Mouse (Mus musculus) midbrain, postnatal 0 days (tissue): ENCODE measurements around the gene Aldh3b2. TPM values are rescaled to one million over a fixed set of nuclear protein-coding genes. Genes with fewer than 3 reads are reported as not detected.
A peak's percentile ranks its signal among the peaks of the same experiment; 100 is the strongest.
"Not testable (repeated sequence)": the region's sequence is repeated elsewhere in the genome, so short reads cannot be mapped to it uniquely, and the experiment has no call there.

Experiments
- ATAC-seq: fragments of 200-750 bp; cut with Nextera tagmentation; 2 replicates; pipeline ENCODE4 v1.8.0; 2017; ENCODE audit warnings: moderate number of reproducible peaks, mild to moderate bottlenecking, moderate TSS enrichment, moderate library complexity; ENCODE audit not compliant: low FRiP score
- DNase-seq: peaks from one replicate; pipeline ENCODE4 v3.0.0-alpha.2; 2015; ENCODE audit warnings: low spot score
- H3K27ac ChIP-seq: fragments of 300-500 bp; sonication (generic); 2 replicates; pipeline ENCODE4 v1.5.1; 2014; ENCODE audit warnings: low read depth, mild to moderate bottlenecking, low read length, mixed read lengths
- H3K27me3 ChIP-seq: fragments of 300-500 bp; sonication (generic); 2 replicates; pipeline ENCODE4 v1.6.1; 2014; ENCODE audit warnings: low read length, control low read depth, mixed read lengths; ENCODE audit not compliant: insufficient read depth
- H3K36me3 ChIP-seq: fragments of 300-500 bp; sonication (generic); 2 replicates; pipeline ENCODE4 v1.6.1; 2014; ENCODE audit warnings: low read length, control low read depth, mixed read lengths; ENCODE audit not compliant: insufficient read depth
- H3K4me1 ChIP-seq: fragments of 300-500 bp; sonication (generic); 2 replicates; pipeline ENCODE4 v1.6.1; 2014; ENCODE audit warnings: mild to moderate bottlenecking, control low read depth, antibody characterized with exemption, low read length, mixed read lengths; ENCODE audit not compliant: insufficient read depth
- H3K4me2 ChIP-seq: fragments of 300-500 bp; sonication (generic); 2 replicates; pipeline ENCODE4 v1.6.1; 2014; ENCODE audit warnings: low read depth, mild to moderate bottlenecking, low read length, mixed read lengths; ENCODE audit not compliant: poor library complexity, severe bottlenecking
- H3K4me3 ChIP-seq: fragments of 300-500 bp; sonication (generic); 2 replicates; pipeline ENCODE4 v1.5.1; 2014; ENCODE audit warnings: low read depth, mild to moderate bottlenecking, low read length, moderate library complexity
- H3K9ac ChIP-seq: fragments of 300-500 bp; sonication (generic); replicated peaks from 2 replicates; pipeline ENCODE4 v1.6.1; 2014; ENCODE audit warnings: mild to moderate bottlenecking, low read length, moderate library complexity, mixed read lengths; ENCODE audit not compliant: poor library complexity, severe bottlenecking
- H3K9me3 ChIP-seq: fragments of 300-500 bp; sonication (generic); 2 replicates; pipeline ENCODE4 v1.6.1; 2016; ENCODE audit warnings: low read length, control low read depth
- CTCF ChIP-seq: IDR thresholded peaks from 2 replicates; pipeline ENCODE4 v1.5.1; 2016; ENCODE audit warnings: antibody characterized with exemption, mild to moderate bottlenecking
- WGBS: fragments of 180-500 bp; shearing (Covaris S2); extraction: QIAGEN DNeasy Blood & Tissue Kit; methylation state at CpG from one replicate; pipeline ENCODE4 v1.1.7; 2014; 5-methylcytosine and 5-hydroxymethylcytosine counted together
- polyA plus RNA-seq: library from polyadenylated mRNA; unstranded; fragments of >200 nt; fragmentation: Nextera tagmentation; extraction: Ambion mirVana; gene quantifications from 2 replicates; pipeline ENCODE4 v1.2.1, GENCODE M21; 2015
- total RNA-seq: library from RNA; depleted of rRNA; stranded (reverse); fragments of >200 nt; gene quantifications from 2 replicates; pipeline ENCODE4 v1.2.3, GENCODE M21; 2014

The Aldh3b2 gene
- total and polyA plus RNA-seq, 2 experiments from 2014 or later, result 2.4 to 2.6 TPM

- H3K9ac ChIP-seq, result no peak overlapping the region
- DNase-seq (no peak), ATAC-seq (no peak)
- no peaks in the 10 kb centered on the region for H3K9me3 ChIP-seq
- no peak overlapping the region for H3K27ac ChIP-seq
- H3K4me3 ChIP-seq, result no peak overlapping the region
- TF ChIP-seq CTCF, result no peak
- no peak overlapping the region for H3K4me2 ChIP-seq
- no peaks in the 10 kb centered on the region for H3K36me3 ChIP-seq
- no peaks in the 10 kb centered on the region for H3K4me1 ChIP-seq
- no peaks in the 10 kb centered on the region for H3K27me3 ChIP-seq
Observed at GRCm38 (mm10) chr19:3959030-3959429, 13.1 kb upstream of the Aldh3b2 start.

GRCm38 (mm10) chr19:3960211-3960610 is 11.9 kb upstream of the Aldh3b2 start:
- H3K36me3 ChIP-seq, result no peaks in the 10 kb centered on the region
- no peak overlapping the region for H3K9ac ChIP-seq
- H3K4me1 ChIP-seq, result no peaks in the 10 kb centered on the region
- WGBS, result 92% methylated on average over 5 of the region's 5 CpGs
- no peak overlapping the region for H3K4me2 ChIP-seq
- no peak for ATAC-seq
- DNase-seq, result no peak
- no peak overlapping the region for H3K27ac ChIP-seq
- H3K27me3 ChIP-seq, result no peaks in the 10 kb centered on the region
- H3K4me3 ChIP-seq, result no peak overlapping the region
- H3K9me3 ChIP-seq, result no peaks in the 10 kb centered on the region
- no peak for TF ChIP-seq CTCF

- not testable (repeated sequence) for ATAC-seq, H3K4me1 ChIP-seq, H3K36me3 ChIP-seq, H3K4me2 ChIP-seq, H3K4me3 ChIP-seq, H3K27ac ChIP-seq, H3K9me3 ChIP-seq, DNase-seq, H3K27me3 ChIP-seq, H3K9ac ChIP-seq
- WGBS, result 70% methylated on average over 6 of the region's 6 CpGs
Observed at GRCm38 (mm10) chr19:3961805-3962204, 10.3 kb upstream of the Aldh3b2 start.

GRCm38 (mm10) chr19:3962469-3962868 is 9.7 kb upstream of the Aldh3b2 start:
- TF ChIP-seq CTCF, result peak; percentile 47; the same call in 1 of the 2 replicates
- WGBS, result 16% methylated on average over 2 of the region's 2 CpGs
- H3K9me3 ChIP-seq, result no peaks in the 10 kb centered on the region
- no peak overlapping the region for H3K27ac ChIP-seq
- H3K4me3 ChIP-seq, result no peak overlapping the region
- no peak overlapping the region for H3K4me2 ChIP-seq
- H3K27me3 ChIP-seq, result no peaks in the 10 kb centered on the region
- H3K4me1 ChIP-seq, result no peaks in the 10 kb centered on the region
- no peak overlapping the region for H3K9ac ChIP-seq
- ATAC-seq (no peak), DNase-seq (no peak)
- no peaks in the 10 kb centered on the region for H3K36me3 ChIP-seq

- no peaks in the 10 kb centered on the region for H3K9me3 ChIP-seq
- 76% methylated on average over 4 of the region's 4 CpGs for WGBS
- no peaks in the 10 kb centered on the region for H3K4me1 ChIP-seq
- DNase-seq (no peak), ATAC-seq (no peak)
- no peak overlapping the region for H3K4me3 ChIP-seq
- no peaks in the 10 kb centered on the region for H3K27me3 ChIP-seq
- H3K27ac ChIP-seq, result no peak overlapping the region
- no peak overlapping the region for H3K9ac ChIP-seq
- no peaks in the 10 kb centered on the region for H3K36me3 ChIP-seq
- no peak overlapping the region for H3K4me2 ChIP-seq
- no peak for TF ChIP-seq CTCF
Observed at GRCm38 (mm10) chr19:3964030-3964429, 8.1 kb upstream of the Aldh3b2 start.

GRCm38 (mm10) chr19:3966330-3967075 is 5.6 kb upstream of the Aldh3b2 start:
- H3K4me1 ChIP-seq, result no peaks in the 10 kb centered on the region
- no peaks in the 10 kb centered on the region for H3K36me3 ChIP-seq
- no peak overlapping the region for H3K9ac ChIP-seq
- DNase-seq (peak; percentile 21), ATAC-seq (no peak)
- no peak overlapping the region for H3K27ac ChIP-seq
- H3K27me3 ChIP-seq, result no peaks in the 10 kb centered on the region
- H3K4me2 ChIP-seq, result no peak overlapping the region
- H3K4me3 ChIP-seq, result no peak overlapping the region
- WGBS, result 71% methylated on average over 11 of the region's 11 CpGs
- H3K9me3 ChIP-seq, result no peaks in the 10 kb centered on the region
- TF ChIP-seq CTCF, result peak; percentile 42
